15 mouse cellular contexts compared by ENCODE assay signal in genomic region chr12:117425363-117426031, GRCm38 (mm10).
A peak's percentile ranks its signal among the peaks of the same experiment; 100 is the strongest.
DNase-seq lines count a peak whose midpoint lies in the region; ATAC-seq and TF ChIP-seq lines count a peak whose summit lies in the region.
"Had no signal": no experiment of that assay in that cellular context is flagged by ENCODE, and none has a peak within 500 bp of the region (broad histone marks: within the 10 kb centered on the region; RNA-seq: fewer than 3 reads in every experiment).

No protein-coding gene starts in this region.

- no peaks in the 10 kb centered on the region for H3K79me2 ChIP-seq in CH12.LX (replicated peaks; ENCODE audit: control insufficient read depth, extremely low read depth, insufficient read depth, poor library complexity, severe bottlenecking)

- H3K27me3 ChIP-seq in hindbrain, embryonic 14.5 days (ENCODE audit: control insufficient read depth, insufficient read depth, low read length) = no peaks in the 10 kb centered on the region
- H3K27me3 ChIP-seq in hindbrain, postnatal 0 days (ENCODE audit: insufficient read depth, low read length) = no peaks in the 10 kb centered on the region
- H3K27me3 ChIP-seq in CH12.LX (replicated peaks) = no peaks in the 10 kb centered on the region
- H3K27me3 ChIP-seq in hindbrain, embryonic 15.5 days = no peaks in the 10 kb centered on the region
- no peaks in the 10 kb centered on the region; the same call in 1 of the 2 replicates for H3K27me3 ChIP-seq in liver, embryonic 15.5 days
- H3K27me3 ChIP-seq: heart, embryonic 15.5 days; neural tube, embryonic 12.5 days had no signal

- TF ChIP-seq CTCF in hindbrain, postnatal 0 days (IDR thresholded peaks at IDR 0.05; ENCODE audit: low read depth) = no peak
- TF ChIP-seq CTCF in CH12.LX (conservative IDR thresholded peaks at IDR 0.05 in 1 of 2, IDR thresholded peaks at IDR 0.05 in 1 of 2; ENCODE audit: low read depth in 2 of 2, low read length in 2 of 2) = no peak

- TF ChIP-seq EP300 in CH12.LX (IDR thresholded peaks at IDR 0.05; ENCODE audit: low read length) = peak; percentile 23; the same call in 1 of the 2 replicates

- H3K36me3 ChIP-seq in hindbrain, embryonic 14.5 days (replicated peaks; ENCODE audit: control insufficient read depth, insufficient read depth) = no peaks in the 10 kb centered on the region
- no peaks in the 10 kb centered on the region for H3K36me3 ChIP-seq in hindbrain, postnatal 0 days (ENCODE audit: insufficient read depth, low read length)
- H3K36me3 ChIP-seq in CH12.LX (replicated peaks in 1 of 2; ENCODE audit: control insufficient read depth in 1 of 2, insufficient read depth in 1 of 2, low read length in 1 of 2) = no peaks in the 10 kb centered on the region
- no peaks in the 10 kb centered on the region for H3K36me3 ChIP-seq in hindbrain, embryonic 15.5 days
- H3K36me3 ChIP-seq in liver, embryonic 15.5 days (replicated peaks) = no peaks in the 10 kb centered on the region
- H3K36me3 ChIP-seq: embryonic facial prominence, embryonic 10.5 days; heart, embryonic 15.5 days; neural tube, embryonic 12.5 days had no signal

- no peak overlapping the region for H3K4me3 ChIP-seq in hindbrain, embryonic 14.5 days (replicated peaks; ENCODE audit: low read length)
- H3K4me3 ChIP-seq in hindbrain, postnatal 0 days (ENCODE audit: low read length) = no peak overlapping the region
- no peak overlapping the region for H3K4me3 ChIP-seq in CH12.LX (replicated peaks in 1 of 3; ENCODE audit: low read depth in 2 of 3, low read length in 2 of 3, poor library complexity in 1 of 3)
- H3K4me3 ChIP-seq in hindbrain, embryonic 15.5 days = no peak overlapping the region
- no peak overlapping the region for H3K4me3 ChIP-seq in liver, embryonic 15.5 days (replicated peaks)
- H3K4me3 ChIP-seq: embryonic facial prominence, embryonic 10.5 days; heart, embryonic 15.5 days; neural tube, embryonic 12.5 days had no signal

- no peaks in the 10 kb centered on the region for H3K9me3 ChIP-seq in hindbrain, embryonic 14.5 days (ENCODE audit: control insufficient read depth, low read length)
- no peaks in the 10 kb centered on the region for H3K9me3 ChIP-seq in hindbrain, postnatal 0 days (ENCODE audit: low read length)
- H3K9me3 ChIP-seq in CH12.LX (replicated peaks; ENCODE audit: low read length) = no peaks in the 10 kb centered on the region
- no peaks in the 10 kb centered on the region for H3K9me3 ChIP-seq in hindbrain, embryonic 15.5 days
- H3K9me3 ChIP-seq in liver, embryonic 15.5 days (replicated peaks) = no peaks in the 10 kb centered on the region
- H3K9me3 ChIP-seq: embryonic facial prominence, embryonic 10.5 days; heart, embryonic 15.5 days; neural tube, embryonic 12.5 days had no signal

- no peak for TF ChIP-seq RAD21 in CH12.LX (IDR thresholded peaks at IDR 0.05; ENCODE audit: low read depth, low read length)

- no peak overlapping the region for H3K4me2 ChIP-seq in hindbrain, embryonic 14.5 days (replicated peaks)
- H3K4me2 ChIP-seq in hindbrain, postnatal 0 days (ENCODE audit: low read depth, low read length) = no peak overlapping the region
- H3K4me2 ChIP-seq in CH12.LX (ENCODE audit: insufficient read depth, low read depth, poor library complexity, severe bottlenecking) = no peak overlapping the region; the same call in 1 of the 2 replicates
- no peak overlapping the region for H3K4me2 ChIP-seq in hindbrain, embryonic 15.5 days
- H3K4me2 ChIP-seq in liver, embryonic 15.5 days = no peak overlapping the region; the same call in 1 of the 2 replicates
- H3K4me2 ChIP-seq: heart, embryonic 15.5 days; neural tube, embryonic 12.5 days had no signal

- in situ Hi-C loops in CH12.LX (cut with MboI; ENCODE audit: low pct_ligation_motif_present, low pct_unique_long_range_greater_than_20kb, low sequenced_read_pairs) = loop anchor here (25.0 kb wide), 1 partner anchor 137 kb away; no protein-coding TSS in a partner anchor

- TF ChIP-seq POLR2A in CH12.LX (IDR thresholded peaks at IDR 0.05; ENCODE audit: low read depth, low read length) = no peak

- no peak overlapping the region for H3K27ac ChIP-seq in hindbrain, embryonic 14.5 days
- H3K27ac ChIP-seq in hindbrain, postnatal 0 days = no peak overlapping the region
- H3K27ac ChIP-seq in CH12.LX (ENCODE audit: insufficient read depth, low read depth) = no peak overlapping the region
- H3K27ac ChIP-seq in hindbrain, embryonic 15.5 days (replicated peaks) = no peak overlapping the region
- no peak overlapping the region for H3K27ac ChIP-seq in liver, embryonic 15.5 days (replicated peaks)
- H3K27ac ChIP-seq: embryonic facial prominence, embryonic 10.5 days; heart, embryonic 15.5 days; neural tube, embryonic 12.5 days had no signal

- no peak overlapping the region for H3K9ac ChIP-seq in hindbrain, embryonic 14.5 days
- no peak overlapping the region for H3K9ac ChIP-seq in hindbrain, postnatal 0 days (replicated peaks; ENCODE audit: low read length)
- no peak overlapping the region for H3K9ac ChIP-seq in CH12.LX (ENCODE audit: insufficient read depth, low read depth)
- no peak overlapping the region for H3K9ac ChIP-seq in hindbrain, embryonic 15.5 days
- H3K9ac ChIP-seq in liver, embryonic 15.5 days = no peak overlapping the region
- H3K9ac ChIP-seq: heart, embryonic 15.5 days; neural tube, embryonic 12.5 days had no signal

- ATAC-seq in hindbrain, embryonic 14.5 days (ENCODE audit: low FRiP score) = peak; percentile 43; the same call in 1 of the 2 replicates
- no peak for ATAC-seq in hindbrain, postnatal 0 days
- peak; percentile 34; the same call in 1 of the 2 replicates for ATAC-seq in hindbrain, embryonic 15.5 days (ENCODE audit: low FRiP score, low read depth)
- ATAC-seq in liver, embryonic 15.5 days (ENCODE audit: insufficient read depth) = peak; percentile 40; the same call in 1 of the 2 replicates

- no peak for DNase-seq in hindbrain, embryonic 14.5 days (ENCODE audit: low spot score)
- no peak for DNase-seq in hindbrain, postnatal 0 days (ENCODE audit: low spot score)
- DNase-seq in CH12.LX (ENCODE audit: extremely low read depth) = no peak
- DNase-seq in cerebellum, postnatal 25 days = no peak
- no peak for DNase-seq in right cerebral cortex, adult 2 months (ENCODE audit: low spot score in 2 of 2)
- no peak for DNase-seq in heart, postnatal 4 days
- DNase-seq: cerebellum, adult 9-10 months; gastrocnemius, postnatal 36 days; kidney, adult 11 months; lung, adult 18-20 months had no signal

- WGBS in hindbrain, embryonic 14.5 days = 67% methylated on average over 9 of the region's 9 CpGs
- 66% methylated on average over 9 of the region's 9 CpGs for WGBS in hindbrain, postnatal 0 days
- WGBS in hindbrain, embryonic 15.5 days = 58% methylated on average over 9 of the region's 9 CpGs
- WGBS in liver, embryonic 15.5 days (ENCODE audit: insufficient replicate concordance) = 31% methylated on average over 9 of the region's 9 CpGs

- no peaks in the 10 kb centered on the region; the same call in 1 of the 2 replicates for H3K4me1 ChIP-seq in hindbrain, embryonic 14.5 days (replicated peaks; ENCODE audit: control insufficient read depth, insufficient read depth, low read length)
- no peaks in the 10 kb centered on the region for H3K4me1 ChIP-seq in hindbrain, postnatal 0 days (ENCODE audit: insufficient read depth, low read length)
- peaks cover 0 to 7% of the 10 kb centered on the region in 2 experiments; a peak in 2 of 4 replicates for H3K4me1 ChIP-seq in CH12.LX (ENCODE audit: control insufficient read depth in 1 of 2, insufficient read depth in 2 of 2)
- no peaks in the 10 kb centered on the region for H3K4me1 ChIP-seq in hindbrain, embryonic 15.5 days (replicated peaks)
- no peaks in the 10 kb centered on the region for H3K4me1 ChIP-seq in liver, embryonic 15.5 days (replicated peaks)
- H3K4me1 ChIP-seq: embryonic facial prominence, embryonic 10.5 days; heart, embryonic 15.5 days; neural tube, embryonic 12.5 days had no signal

- dilution Hi-C loops in CH12.LX (cut with MboI; ENCODE audit: extremely low pct_ligation_motif_present, extremely low pct_unique_long_range_greater_than_20kb, low sequenced_read_pairs) = no loop called here

TF ChIP-seq in CH12.LX, 34 proteins besides CTCF, POLR2A, EP300 and RAD21:
- peak; percentile 14; the same call in 1 of the 2 replicates for TF ChIP-seq TCF12 (IDR thresholded peaks at IDR 0.05; ENCODE audit: low read depth, low read length)
- no peak for TF ChIP-seq MAFK (IDR thresholded peaks at IDR 0.05; ENCODE audit: insufficient replicate concordance, low read length)
- TF ChIP-seq IRF4 (IDR thresholded peaks at IDR 0.05; ENCODE audit: low read depth, low read length) = peak; percentile 16; the same call in 1 of the 2 replicates
- no peak for TF ChIP-seq PAX5 (IDR thresholded peaks at IDR 0.05; ENCODE audit: low read length)
- no peak for TF ChIP-seq HCFC1 (IDR thresholded peaks at IDR 0.05; ENCODE audit: low read depth, low read length)
- TF ChIP-seq ZMIZ1 (IDR thresholded peaks at IDR 0.05; ENCODE audit: low read depth, low read length) = no peak
- TF ChIP-seq RCOR1 (conservative IDR thresholded peaks at IDR 0.05; ENCODE audit: low read depth, low read length) = no peak
- no peak for TF ChIP-seq ZKSCAN1 (IDR thresholded peaks at IDR 0.05; ENCODE audit: borderline replicate concordance, low read depth, low read length)
- TF ChIP-seq POLR2AphosphoS2 (IDR thresholded peaks at IDR 0.05; ENCODE audit: low read depth, low read length) = no peak
- TF ChIP-seq TBP (conservative IDR thresholded peaks at IDR 0.05; ENCODE audit: low read depth, low read length) = no peak
- no peak for TF ChIP-seq KAT2A (IDR thresholded peaks at IDR 0.05; ENCODE audit: insufficient replicate concordance, low read length)
